Mouse (Mus musculus): Measurements from ENCODE around the gene Sult5a1. TPM values are rescaled to one million over a fixed set of nuclear protein-coding genes. Genes with fewer than 3 reads are reported as not detected.

The Sult5a1 gene
- polyA plus RNA-seq, 1 experiment: 1.4 TPM

- 83% methylated on average over 14 of the region's 14 CpGs for WGBS
Observed at GRCm38 (mm10) chr8:123141741-123142462, 16.2 kb downstream of the Sult5a1 start.

GRCm38 (mm10) chr8:123138741-123139140 is 19.4 kb downstream of the Sult5a1 start:
- TF ChIP-seq POLR2A (IDR thresholded peaks at IDR 0.05; ENCODE audit: borderline replicate concordance, control insufficient read depth, low read depth, low read length): no peak
- no peak for TF ChIP-seq CTCF (IDR thresholded peaks at IDR 0.05; ENCODE audit: control insufficient read depth, insufficient read depth, low read length)
- no peak overlapping the region for H3K4me3 ChIP-seq (replicated peaks; ENCODE audit: control insufficient read depth, low read depth, low read length)
- 59% methylated on average over 4 of the region's 4 CpGs for WGBS
- H3K4me1 ChIP-seq (ENCODE audit: control insufficient read depth, insufficient read depth, low read length): no peaks in the 10 kb centered on the region; the same call in 1 of the 2 replicates
- H3K27ac ChIP-seq (ENCODE audit: control insufficient read depth, insufficient read depth, low read depth, low read length, poor library complexity): no peak overlapping the region

More at GRCm38 (mm10) chr8:123141741-123142462, 16.2 kb downstream of the Sult5a1 start:
- TF ChIP-seq POLR2A (IDR thresholded peaks at IDR 0.05; ENCODE audit: borderline replicate concordance, control insufficient read depth, low read depth, low read length): no peak
- no peak for TF ChIP-seq CTCF (IDR thresholded peaks at IDR 0.05; ENCODE audit: control insufficient read depth, insufficient read depth, low read length)
- Histone ChIP-seq H3K4me3 (replicated peaks; ENCODE audit: control insufficient read depth, low read depth, low read length) (no peak overlapping the region), H3K4me1 (ENCODE audit: control insufficient read depth, insufficient read depth, low read length) (no peaks in the 10 kb centered on the region; the same call in 1 of the 2 replicates), H3K27ac (ENCODE audit: control insufficient read depth, insufficient read depth, low read depth, low read length, poor library complexity) (no peak overlapping the region)

- TF ChIP-seq CTCF (IDR thresholded peaks at IDR 0.05; ENCODE audit: control insufficient read depth, insufficient read depth, low read length) (no peak), POLR2A (IDR thresholded peaks at IDR 0.05; ENCODE audit: borderline replicate concordance, control insufficient read depth, low read depth, low read length) (no peak)
- WGBS: 29% methylated on average over 2 of the region's 2 CpGs
Observed at GRCm38 (mm10) chr8:123137645-123138077, 20.5 kb downstream of the Sult5a1 start.

GRCm38 (mm10) chr8:123136287-123136686 is 21.8 kb downstream of the Sult5a1 start:
- H3K4me3 ChIP-seq (replicated peaks; ENCODE audit: control insufficient read depth, low read depth, low read length): no peak overlapping the region
- no peak overlapping the region for H3K27ac ChIP-seq (ENCODE audit: control insufficient read depth, insufficient read depth, low read depth, low read length, poor library complexity)
- TF ChIP-seq CTCF (IDR thresholded peaks at IDR 0.05; ENCODE audit: control insufficient read depth, insufficient read depth, low read length): no peak
- TF ChIP-seq POLR2A (IDR thresholded peaks at IDR 0.05; ENCODE audit: borderline replicate concordance, control insufficient read depth, low read depth, low read length): no peak
- H3K4me1 ChIP-seq (ENCODE audit: control insufficient read depth, insufficient read depth, low read length): no peaks in the 10 kb centered on the region; the same call in 1 of the 2 replicates
- 85% methylated on average over 9 of the region's 9 CpGs for WGBS

More at GRCm38 (mm10) chr8:123137645-123138077, 20.5 kb downstream of the Sult5a1 start:
- no peak overlapping the region for H3K4me3 ChIP-seq (replicated peaks; ENCODE audit: control insufficient read depth, low read depth, low read length)
- H3K4me1 ChIP-seq (ENCODE audit: control insufficient read depth, insufficient read depth, low read length): no peaks in the 10 kb centered on the region; the same call in 1 of the 2 replicates
- H3K27ac ChIP-seq (ENCODE audit: control insufficient read depth, insufficient read depth, low read depth, low read length, poor library complexity): no peak overlapping the region

GRCm38 (mm10) chr8:123135806-123136205 is 22.3 kb downstream of the Sult5a1 start:
- Histone ChIP-seq H3K4me3 (replicated peaks; ENCODE audit: control insufficient read depth, low read depth, low read length) (no peak overlapping the region), H3K27ac (ENCODE audit: control insufficient read depth, insufficient read depth, low read depth, low read length, poor library complexity) (no peak overlapping the region), H3K4me1 (ENCODE audit: control insufficient read depth, insufficient read depth, low read length) (no peaks in the 10 kb centered on the region; the same call in 1 of the 2 replicates)
- TF ChIP-seq POLR2A (IDR thresholded peaks at IDR 0.05; ENCODE audit: borderline replicate concordance, control insufficient read depth, low read depth, low read length): no peak
- TF ChIP-seq CTCF (IDR thresholded peaks at IDR 0.05; ENCODE audit: control insufficient read depth, insufficient read depth, low read length): no peak
- 75% methylated on average over 9 of the region's 9 CpGs for WGBS

GRCm38 (mm10) chr8:123135406-123135805 is 22.7 kb downstream of the Sult5a1 start:
- no peak overlapping the region for H3K4me3 ChIP-seq (replicated peaks; ENCODE audit: control insufficient read depth, low read depth, low read length)
- no peak for TF ChIP-seq CTCF (IDR thresholded peaks at IDR 0.05; ENCODE audit: control insufficient read depth, insufficient read depth, low read length)
- no peak for TF ChIP-seq POLR2A (IDR thresholded peaks at IDR 0.05; ENCODE audit: borderline replicate concordance, control insufficient read depth, low read depth, low read length)
- no peak overlapping the region for H3K27ac ChIP-seq (ENCODE audit: control insufficient read depth, insufficient read depth, low read depth, low read length, poor library complexity)
- no peaks in the 10 kb centered on the region; the same call in 1 of the 2 replicates for H3K4me1 ChIP-seq (ENCODE audit: control insufficient read depth, insufficient read depth, low read length)
- 52% methylated on average over 7 of the region's 7 CpGs for WGBS

- Histone ChIP-seq H3K4me1 (ENCODE audit: control insufficient read depth, insufficient read depth, low read length) (no peaks in the 10 kb centered on the region; the same call in 1 of the 2 replicates), H3K4me3 (replicated peaks; ENCODE audit: control insufficient read depth, low read depth, low read length) (no peak overlapping the region), H3K27ac (ENCODE audit: control insufficient read depth, insufficient read depth, low read depth, low read length, poor library complexity) (no peak overlapping the region)
- TF ChIP-seq POLR2A (IDR thresholded peaks at IDR 0.05; ENCODE audit: borderline replicate concordance, control insufficient read depth, low read depth, low read length): no peak
- no peak for TF ChIP-seq CTCF (IDR thresholded peaks at IDR 0.05; ENCODE audit: control insufficient read depth, insufficient read depth, low read length)
- 85% methylated on average over 11 of the region's 11 CpGs for WGBS
Observed at GRCm38 (mm10) chr8:123134149-123134713, 23.9 kb downstream of the Sult5a1 start.

GRCm38 (mm10) chr8:123132953-123133352 is 25.2 kb downstream of the Sult5a1 start:
- Histone ChIP-seq H3K4me1 (ENCODE audit: control insufficient read depth, insufficient read depth, low read length) (no peaks in the 10 kb centered on the region; the same call in 1 of the 2 replicates), H3K27ac (ENCODE audit: control insufficient read depth, insufficient read depth, low read depth, low read length, poor library complexity) (no peak overlapping the region), H3K4me3 (replicated peaks; ENCODE audit: control insufficient read depth, low read depth, low read length) (no peak overlapping the region)
- WGBS: 100% methylated on average over 2 of the region's 2 CpGs
- TF ChIP-seq POLR2A (IDR thresholded peaks at IDR 0.05; ENCODE audit: borderline replicate concordance, control insufficient read depth, low read depth, low read length) (no peak), CTCF (IDR thresholded peaks at IDR 0.05; ENCODE audit: control insufficient read depth, insufficient read depth, low read length) (peak; percentile 22; the same call in 1 of the 2 replicates)

Measured in bone marrow, adult 2 months (tissue).